ENCODE assay signal across 8 mouse cellular contexts in genomic region chr1:62664960-62665645, GRCm38 (mm10). TPM values are rescaled to one million over a fixed set of nuclear protein-coding genes. Genes with fewer than 3 reads are reported as not detected.
DNase-seq lines count a peak whose midpoint lies in the region; ATAC-seq and TF ChIP-seq lines count a peak whose summit lies in the region.

No protein-coding gene starts in this region.

- ATAC-seq in forebrain, postnatal 0 days, result peak; percentile 40
- ATAC-seq in forebrain, embryonic 11.5 days (replicated peaks; ENCODE audit: low FRiP score), result no peak
- ATAC-seq in hindbrain, embryonic 11.5 days (ENCODE audit: low FRiP score), result peak; percentile 27; the same call in 1 of the 2 replicates
- 0 out of 2 replicates have a peak, but pooled peaks have one; percentile 44 for ATAC-seq in liver, embryonic 15.5 days (ENCODE audit: insufficient read depth)
- ATAC-seq in neural tube, embryonic 14.5 days (ENCODE audit: low read depth), result peak; percentile 60; the same call in 1 of the 2 replicates

- DNase-seq in forebrain, postnatal 0 days, result no peak
- no peak for DNase-seq in forebrain, embryonic 11.5 days (ENCODE audit: low spot score)
- peak; percentile 27 for DNase-seq in embryonic facial prominence, embryonic 10.5 days (ENCODE audit: low spot score)
- DNase-seq in hindbrain, embryonic 11.5 days (ENCODE audit: low spot score), result peak; percentile 26
- no peak for DNase-seq in left cerebral cortex, adult 11 months (ENCODE audit: low spot score)
- no peak for DNase-seq in spleen, postnatal 14 days (ENCODE audit: low spot score in 2 of 2)

- H3K27me3 ChIP-seq in forebrain, postnatal 0 days (ENCODE audit: insufficient read depth, low read length), result no peaks in the 10 kb centered on the region; the same call in 1 of the 2 replicates
- no peaks in the 10 kb centered on the region for H3K27me3 ChIP-seq in forebrain, embryonic 11.5 days (ENCODE audit: control insufficient read depth, insufficient read depth, low read length)
- peaks cover 3% of the 10 kb centered on the region; the same call in 1 of the 2 replicates for H3K27me3 ChIP-seq in embryonic facial prominence, embryonic 10.5 days (replicated peaks; ENCODE audit: low read depth, poor library complexity, severe bottlenecking)
- no peaks in the 10 kb centered on the region for H3K27me3 ChIP-seq in hindbrain, embryonic 11.5 days (ENCODE audit: control insufficient read depth, insufficient read depth, low read length)
- H3K27me3 ChIP-seq in liver, embryonic 15.5 days, result no peaks in the 10 kb centered on the region
- no peaks in the 10 kb centered on the region for H3K27me3 ChIP-seq in neural tube, embryonic 14.5 days (ENCODE audit: control insufficient read depth, insufficient read depth, low read length)

- no peaks in the 10 kb centered on the region for H3K9me3 ChIP-seq in forebrain, postnatal 0 days (ENCODE audit: low read length)
- no peaks in the 10 kb centered on the region for H3K9me3 ChIP-seq in forebrain, embryonic 11.5 days (ENCODE audit: control insufficient read depth, low read length)
- H3K9me3 ChIP-seq in embryonic facial prominence, embryonic 10.5 days, result peaks cover 4% of the 10 kb centered on the region; the same call in 1 of the 2 replicates
- H3K9me3 ChIP-seq in hindbrain, embryonic 11.5 days (ENCODE audit: control insufficient read depth, low read length), result no peaks in the 10 kb centered on the region
- no peaks in the 10 kb centered on the region for H3K9me3 ChIP-seq in liver, embryonic 15.5 days (replicated peaks)
- no peaks in the 10 kb centered on the region for H3K9me3 ChIP-seq in neural tube, embryonic 14.5 days (ENCODE audit: control insufficient read depth, low read length)

- no peak for TF ChIP-seq CTCF in forebrain, postnatal 0 days (IDR thresholded peaks at IDR 0.05; ENCODE audit: low read depth)

- H3K27ac ChIP-seq in forebrain, postnatal 0 days (ENCODE audit: low read depth, low read length), result no peak overlapping the region
- no peak overlapping the region for H3K27ac ChIP-seq in forebrain, embryonic 11.5 days (ENCODE audit: low read depth, low read length)
- H3K27ac ChIP-seq in embryonic facial prominence, embryonic 10.5 days (replicated peaks), result peak overlapping the region; percentile 54
- 0 out of 2 replicates have a peak overlapping the region, but pooled peaks have one; percentile 4 for H3K27ac ChIP-seq in hindbrain, embryonic 11.5 days (ENCODE audit: low read depth, low read length)
- 0 out of 2 replicates have a peak overlapping the region, but pooled peaks have one; percentile 19 for H3K27ac ChIP-seq in liver, embryonic 15.5 days (replicated peaks)
- H3K27ac ChIP-seq in neural tube, embryonic 14.5 days (ENCODE audit: low read depth, low read length), result no peak overlapping the region

- no peaks in the 10 kb centered on the region for H3K4me1 ChIP-seq in forebrain, postnatal 0 days (ENCODE audit: insufficient read depth)
- H3K4me1 ChIP-seq in forebrain, embryonic 11.5 days (replicated peaks; ENCODE audit: control insufficient read depth, insufficient read depth, low read length), result no peaks in the 10 kb centered on the region
- H3K4me1 ChIP-seq in embryonic facial prominence, embryonic 10.5 days, result peaks cover 13% of the 10 kb centered on the region
- H3K4me1 ChIP-seq in hindbrain, embryonic 11.5 days (replicated peaks; ENCODE audit: control insufficient read depth, insufficient read depth, low read length), result no peaks in the 10 kb centered on the region
- no peaks in the 10 kb centered on the region for H3K4me1 ChIP-seq in liver, embryonic 15.5 days (replicated peaks)
- H3K4me1 ChIP-seq in neural tube, embryonic 14.5 days (ENCODE audit: control insufficient read depth, insufficient read depth, low read length), result no peaks in the 10 kb centered on the region

- 48% methylated on average over 8 of the region's 8 CpGs for WGBS in forebrain, postnatal 0 days
- 59% methylated on average over 8 of the region's 8 CpGs for WGBS in forebrain, embryonic 11.5 days
- 50% methylated on average over 8 of the region's 8 CpGs for WGBS in embryonic facial prominence, embryonic 10.5 days
- 36% methylated on average over 8 of the region's 8 CpGs for WGBS in hindbrain, embryonic 11.5 days
- WGBS in liver, embryonic 15.5 days (ENCODE audit: insufficient replicate concordance), result 35% methylated on average over 8 of the region's 8 CpGs
- WGBS in neural tube, embryonic 14.5 days, result 43% methylated on average over 8 of the region's 8 CpGs

- H3K9ac ChIP-seq in forebrain, postnatal 0 days, result no peak overlapping the region
- H3K9ac ChIP-seq in forebrain, embryonic 11.5 days (ENCODE audit: low read length), result no peak overlapping the region
- H3K9ac ChIP-seq in hindbrain, embryonic 11.5 days (ENCODE audit: low read depth, low read length), result 0 out of 2 replicates have a peak overlapping the region, but pooled peaks have one; percentile 1
- no peak overlapping the region for H3K9ac ChIP-seq in liver, embryonic 15.5 days
- no peak overlapping the region for H3K9ac ChIP-seq in neural tube, embryonic 14.5 days (replicated peaks; ENCODE audit: low read depth, low read length)

- H3K36me3 ChIP-seq in forebrain, postnatal 0 days (ENCODE audit: insufficient read depth), result no peaks in the 10 kb centered on the region
- H3K36me3 ChIP-seq in forebrain, embryonic 11.5 days (ENCODE audit: control insufficient read depth, insufficient read depth, low read length), result no peaks in the 10 kb centered on the region
- H3K36me3 ChIP-seq in embryonic facial prominence, embryonic 10.5 days (replicated peaks), result no peaks in the 10 kb centered on the region
- H3K36me3 ChIP-seq in hindbrain, embryonic 11.5 days (ENCODE audit: control insufficient read depth, insufficient read depth, low read length), result no peaks in the 10 kb centered on the region
- H3K36me3 ChIP-seq in liver, embryonic 15.5 days (replicated peaks), result no peaks in the 10 kb centered on the region
- H3K36me3 ChIP-seq in neural tube, embryonic 14.5 days (ENCODE audit: control insufficient read depth, insufficient read depth, low read length), result no peaks in the 10 kb centered on the region

- no peak overlapping the region for H3K4me2 ChIP-seq in forebrain, postnatal 0 days (ENCODE audit: low read depth)
- no peak overlapping the region for H3K4me2 ChIP-seq in forebrain, embryonic 11.5 days (ENCODE audit: low read depth, low read length, severe bottlenecking)
- H3K4me2 ChIP-seq in hindbrain, embryonic 11.5 days (replicated peaks; ENCODE audit: low read depth, low read length), result no peak overlapping the region
- no peak overlapping the region for H3K4me2 ChIP-seq in liver, embryonic 15.5 days
- H3K4me2 ChIP-seq in neural tube, embryonic 14.5 days (ENCODE audit: low read depth, low read length), result no peak overlapping the region

- H3K4me3 ChIP-seq in forebrain, postnatal 0 days (ENCODE audit: low read depth, low read length), result no peak overlapping the region
- H3K4me3 ChIP-seq in forebrain, embryonic 11.5 days (ENCODE audit: low read depth, low read length), result no peak overlapping the region
- no peak overlapping the region for H3K4me3 ChIP-seq in embryonic facial prominence, embryonic 10.5 days
- H3K4me3 ChIP-seq in hindbrain, embryonic 11.5 days (ENCODE audit: low read depth, low read length), result no peak overlapping the region
- H3K4me3 ChIP-seq in liver, embryonic 15.5 days (replicated peaks), result no peak overlapping the region
- no peak overlapping the region for H3K4me3 ChIP-seq in neural tube, embryonic 14.5 days (ENCODE audit: low read depth, low read length)

RNA-seq across cellular contexts. Expression of gene Nrp2, which starts 38.0 kb away (rescaled TPM):
- total RNA-seq in forebrain, postnatal 0 days (2014; rRNA removed), result 63.2 and 120 TPM in 2 replicates
- polyA plus RNA-seq in forebrain, postnatal 0 days (2015; fragmentation: Nextera tagmentation; extraction: Ambion mirVana), result 16.1 and 31.6 TPM in 2 replicates
- polyA plus RNA-seq in forebrain, embryonic 11.5 days (2014; fragmentation: Nextera tagmentation; extraction: Ambion mirVana), result 20.7 and 21.1 TPM in 2 replicates
- 20.5 and 21.4 TPM in 2 replicates for polyA plus RNA-seq in embryonic facial prominence, embryonic 10.5 days (2016; fragmentation: Nextera tagmentation; extraction: Ambion mirVana)
- 22.5 and 29.3 TPM in 2 replicates for polyA plus RNA-seq in hindbrain, embryonic 11.5 days (2014; fragmentation: Nextera tagmentation; extraction: Ambion mirVana)
- 0.71 and 0.75 TPM in 2 replicates for polyA plus RNA-seq in liver, embryonic 15.5 days (2015; fragmentation: Nextera tagmentation; extraction: Ambion mirVana)
- 35.8 and 39.4 TPM in 2 replicates for polyA plus RNA-seq in neural tube, embryonic 14.5 days (2014; fragmentation: Nextera tagmentation; extraction: Ambion mirVana)

Comparison
In these comparisons a context has a peak if more than half of its experiments do, and no peak if none do; other contexts are left out.
1. DNase-seq: peak in embryonic facial prominence, embryonic 10.5 days (single experiment) and hindbrain, embryonic 11.5 days (single experiment); none in forebrain, postnatal 0 days (single experiment), forebrain, embryonic 11.5 days (single experiment), left cerebral cortex, adult 11 months (single experiment) and spleen, postnatal 14 days (0 of 2).
2. H3K27ac ChIP-seq: peak in embryonic facial prominence, embryonic 10.5 days (single experiment), hindbrain, embryonic 11.5 days (single experiment) and liver, embryonic 15.5 days (single experiment); none in forebrain, postnatal 0 days (single experiment), forebrain, embryonic 11.5 days (single experiment) and neural tube, embryonic 14.5 days (single experiment).